Mouse (Mus musculus): ENCODE data around the gene Gbp6.
"Not testable (repeated sequence)": the region's sequence is repeated elsewhere in the genome, so short reads cannot be mapped to it uniquely, and the experiment has no call there.

GRCm38 (mm10) chr5:105240982-105241381 lies 52.5 kb downstream of the Gbp6 start:
- TF ChIP-seq POLR2A (IDR thresholded peaks at IDR 0.05; ENCODE audit: control insufficient read depth, extremely low read depth, insufficient read depth, low read length, poor library complexity); CTCF (IDR thresholded peaks at IDR 0.05; ENCODE audit: borderline replicate concordance, control insufficient read depth, extremely low read depth, insufficient read depth, low read length, poor library complexity): not testable (repeated sequence)
